Mouse (Mus musculus): ENCODE results near the gene Mapk8ip3.
A peak's percentile ranks its signal among the peaks of the same experiment; 100 is the strongest.

The Mapk8ip3 gene

DNA sequence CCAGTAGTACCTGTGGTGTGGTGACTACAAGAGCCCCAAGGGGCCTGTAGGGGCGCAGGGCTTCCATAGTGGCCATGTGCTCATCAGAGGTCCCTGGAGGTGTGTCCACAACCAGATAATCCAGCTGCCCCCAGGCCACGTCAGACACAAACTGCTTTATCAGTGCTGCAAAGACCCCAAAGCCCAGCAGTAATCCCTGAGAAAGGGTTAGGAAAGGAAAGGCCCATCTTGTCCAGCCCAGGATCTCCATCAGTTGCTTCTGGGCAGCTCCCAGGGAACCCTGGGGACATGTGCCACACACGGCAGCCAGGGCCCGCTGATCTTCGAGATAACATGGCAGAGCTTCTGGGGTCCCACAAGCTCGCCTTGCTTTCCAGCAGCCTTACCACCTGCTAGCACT, 52.4 kb downstream of the Mapk8ip3 start:
- DNase-seq: no peak

- DNase-seq: no peak
Observed at GRCm38 (mm10) chr17:24881738-24882440, 54.9 kb downstream of the Mapk8ip3 start.

GRCm38 (mm10) chr17:24878531-24878930, 58.2 kb downstream of the Mapk8ip3 start:
- DNase-seq: no peak

DNA sequence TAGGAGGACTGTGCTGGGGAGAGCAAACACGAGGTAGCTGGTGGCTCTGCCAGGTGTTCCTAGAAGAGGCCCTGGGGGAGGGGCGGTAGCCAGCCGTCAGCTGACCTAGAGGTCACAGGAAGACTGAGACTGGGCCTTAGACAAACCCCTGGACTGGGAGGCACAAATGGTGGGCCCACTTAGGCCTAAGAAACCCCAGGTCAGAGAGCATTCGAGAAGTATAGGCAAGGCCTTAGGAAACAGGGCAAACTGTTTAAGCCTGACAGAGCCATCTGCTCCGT, 58.7 kb downstream of the Mapk8ip3 start:
- DNase-seq: peak; percentile 45

DNA sequence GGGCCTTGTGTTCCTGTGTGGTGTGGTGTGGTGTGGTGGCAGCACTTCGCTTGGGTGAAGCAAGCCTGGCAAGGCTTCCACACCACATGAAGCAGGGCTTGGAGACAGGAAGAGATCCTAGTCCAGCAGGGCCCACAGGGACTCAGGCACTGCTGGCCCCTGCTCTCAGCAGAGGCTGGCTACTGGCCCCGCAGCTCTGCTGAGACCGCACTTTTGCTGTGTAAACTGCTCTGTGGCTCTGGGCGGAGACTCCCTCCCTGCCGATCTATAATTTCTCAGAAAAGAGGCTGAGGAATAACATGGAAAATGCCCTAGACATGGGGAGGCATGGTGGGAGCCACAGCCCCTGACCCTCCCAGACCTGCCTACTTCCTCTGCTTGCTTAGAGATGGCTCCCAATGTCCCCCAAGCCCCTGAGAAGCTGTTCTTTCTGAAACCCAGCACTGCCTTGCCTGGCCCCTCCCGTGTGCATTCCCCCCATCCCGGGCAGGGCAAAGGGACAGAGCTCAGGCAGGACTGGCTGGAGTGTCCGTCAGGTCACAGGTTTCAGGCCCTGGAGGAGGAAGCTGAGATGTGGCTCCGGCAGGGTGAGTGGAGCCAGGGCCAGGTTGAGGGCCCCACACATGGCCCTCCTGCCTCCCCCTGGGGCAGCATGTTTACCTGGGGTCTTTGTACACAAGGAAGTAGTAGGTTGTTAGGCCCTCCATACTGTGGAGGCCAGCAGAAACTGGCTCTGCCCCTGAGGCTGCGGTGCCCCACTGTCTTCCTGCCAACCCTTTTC, 59.3 kb downstream of the Mapk8ip3 start:
- DNase-seq: no peak

DNA sequence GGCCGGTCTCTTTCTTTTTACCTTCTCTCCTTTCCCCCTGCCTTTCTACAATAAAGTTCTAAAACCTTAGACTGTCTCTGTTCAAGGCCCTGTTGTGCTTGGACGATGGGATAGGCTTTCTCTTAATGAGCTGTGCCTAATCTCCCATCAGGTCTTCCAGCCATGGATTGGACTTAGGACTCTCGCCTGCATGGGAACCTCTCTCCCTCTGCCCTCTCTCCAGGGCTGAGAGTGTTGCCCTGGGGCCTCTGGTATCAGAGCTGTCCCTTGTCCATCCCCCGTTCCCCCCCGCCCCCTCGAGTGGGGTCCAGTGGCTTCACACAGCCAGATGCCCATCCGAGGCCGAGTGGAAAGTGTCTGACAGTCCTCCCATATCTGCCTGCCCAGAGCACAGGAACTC, 61.8 kb downstream of the Mapk8ip3 start:
- no peak for DNase-seq

GRCm38 (mm10) chr17:24874405-24874745, 62.4 kb downstream of the Mapk8ip3 start:
- no peak for DNase-seq

GRCm38 (mm10) chr17:24873695-24874404, 62.9 kb downstream of the Mapk8ip3 start:
- no peak for DNase-seq

DNA sequence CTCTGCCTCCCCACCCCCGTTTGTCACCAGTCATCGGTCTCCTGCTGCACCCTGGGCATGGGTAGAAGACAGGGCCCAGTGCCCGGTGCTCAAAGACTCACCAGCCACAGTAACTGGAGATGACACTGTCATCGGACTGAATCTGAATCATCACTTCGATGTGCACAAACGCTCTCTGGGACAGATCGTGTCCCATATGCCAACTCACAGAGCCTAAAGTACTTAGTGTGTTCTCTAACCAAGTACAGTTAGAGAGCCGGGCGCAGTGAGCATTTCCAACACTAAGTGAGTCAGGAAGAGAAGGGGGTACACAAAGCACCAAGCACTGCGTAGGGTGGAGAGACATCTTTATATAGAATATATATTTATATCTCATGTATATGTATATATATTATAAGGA, 68.9 kb downstream of the Mapk8ip3 start:
- no peak for DNase-seq

- DNase-seq: no peak
Observed at GRCm38 (mm10) chr17:24865776-24866175, 71.0 kb downstream of the Mapk8ip3 start, which contains the start of gene Igfals. Gene Igfals, plus strand, starts transcription at chr17:24865997.

DNA sequence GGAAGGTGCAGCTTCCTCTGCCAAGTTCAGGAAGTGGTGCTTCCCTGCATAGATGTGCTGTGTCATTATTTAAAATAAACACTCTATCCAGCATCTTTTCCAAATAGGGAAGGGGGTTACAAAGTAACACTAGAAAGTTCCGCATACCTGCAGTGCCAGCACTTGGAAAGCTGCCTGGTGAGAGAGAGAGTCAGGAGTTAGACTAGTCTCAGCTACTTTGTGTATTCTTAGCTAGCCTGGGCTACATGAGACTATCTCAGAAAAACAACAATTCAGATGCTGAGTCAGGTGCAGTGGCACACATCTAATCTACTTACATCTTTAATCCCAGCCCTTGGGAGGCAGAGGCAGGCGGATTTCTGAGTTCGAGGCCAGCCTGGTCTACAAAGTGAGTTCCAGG, 75.0 kb downstream of the Mapk8ip3 start:
- no peak for DNase-seq

- peak; percentile 60 for DNase-seq
Observed at GRCm38 (mm10) chr17:24860076-24860475, 76.7 kb downstream of the Mapk8ip3 start.

DNA sequence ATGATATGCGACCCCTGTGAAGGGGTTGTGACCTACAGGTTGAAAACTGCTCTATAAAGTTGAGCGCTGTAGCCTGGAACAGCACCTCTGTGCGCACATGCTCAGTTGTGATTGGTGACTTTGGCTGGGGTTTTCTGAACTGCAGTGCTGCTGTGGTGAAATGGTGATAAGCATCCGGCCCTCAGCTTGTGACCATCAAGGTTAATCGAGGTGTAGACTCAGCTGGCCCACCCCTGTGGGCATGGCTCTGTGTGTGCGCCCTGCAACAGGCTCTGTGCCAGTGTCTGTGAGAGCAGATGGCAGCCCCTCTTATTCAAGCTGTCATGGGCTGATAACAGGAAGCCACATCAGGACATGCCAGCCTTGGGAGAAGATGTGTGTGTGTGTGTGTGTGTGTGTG, 77.8 kb downstream of the Mapk8ip3 start:
- peak; percentile 85 for DNase-seq

DNA sequence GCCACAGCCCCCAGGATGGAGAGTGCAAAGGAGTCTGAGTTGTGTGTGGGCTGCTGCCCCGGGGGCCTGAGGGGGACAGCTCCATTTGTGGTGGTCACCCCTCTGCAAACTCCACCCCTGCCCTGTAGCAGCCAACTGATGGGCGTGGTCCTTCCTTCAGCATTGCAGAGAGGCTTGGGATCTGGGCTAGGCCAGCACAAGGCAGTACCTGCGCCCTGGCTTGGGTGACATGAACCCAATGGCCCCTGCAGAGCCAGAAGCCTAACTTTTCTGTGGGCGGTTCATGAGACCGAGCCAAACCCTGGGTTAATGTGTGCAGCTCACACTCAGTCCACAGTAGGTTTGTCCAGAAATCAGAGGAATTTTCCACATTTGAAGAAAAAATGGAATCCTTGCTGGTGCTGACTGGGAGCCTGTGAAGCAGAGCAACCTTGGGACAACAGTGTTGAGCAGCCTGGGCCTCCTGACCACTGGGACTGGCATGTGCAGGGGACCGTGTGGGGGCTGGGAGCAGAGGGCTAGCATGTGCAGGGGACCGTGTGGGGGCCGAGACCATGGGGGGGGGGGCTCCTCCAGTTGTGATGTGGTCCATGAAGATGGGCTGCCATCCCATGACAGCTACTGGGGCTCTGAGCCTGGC, 78.8 kb downstream of the Mapk8ip3 start:
- peak; percentile 63 for DNase-seq

- no peak for DNase-seq
Observed at GRCm38 (mm10) chr17:24856589-24856988, 80.2 kb downstream of the Mapk8ip3 start.

DNA sequence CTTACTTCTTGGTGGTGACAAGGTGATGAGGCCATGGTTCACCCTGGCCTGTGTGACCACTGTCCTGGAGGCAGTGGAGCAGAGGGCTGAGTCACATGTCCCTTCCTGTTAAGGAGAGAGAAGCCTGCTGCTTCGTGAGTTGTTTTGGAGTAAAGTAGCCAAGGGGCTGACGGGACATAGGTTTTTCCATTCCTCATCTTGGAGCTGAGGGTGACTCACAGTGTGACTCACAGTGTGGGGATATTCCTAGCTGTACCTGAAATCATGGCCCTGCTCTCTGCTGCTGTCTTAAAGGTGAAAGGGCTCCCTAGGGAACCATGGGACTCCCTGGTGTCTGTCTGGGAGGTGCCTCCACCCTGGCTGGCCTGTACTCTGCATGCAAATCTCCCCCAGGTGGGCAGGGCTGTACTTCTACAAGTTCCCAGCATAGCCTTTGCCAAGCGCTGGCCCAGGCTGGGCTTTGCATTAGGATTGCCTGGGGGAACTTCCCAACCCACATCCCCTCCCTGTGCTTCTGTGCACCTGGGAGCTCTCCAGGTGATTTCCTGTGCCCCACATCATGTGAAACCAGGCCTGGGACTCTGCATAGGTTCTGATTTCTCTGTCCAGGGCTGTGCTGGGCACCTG, 80.8 kb downstream of the Mapk8ip3 start:
- no peak for DNase-seq

DNA sequence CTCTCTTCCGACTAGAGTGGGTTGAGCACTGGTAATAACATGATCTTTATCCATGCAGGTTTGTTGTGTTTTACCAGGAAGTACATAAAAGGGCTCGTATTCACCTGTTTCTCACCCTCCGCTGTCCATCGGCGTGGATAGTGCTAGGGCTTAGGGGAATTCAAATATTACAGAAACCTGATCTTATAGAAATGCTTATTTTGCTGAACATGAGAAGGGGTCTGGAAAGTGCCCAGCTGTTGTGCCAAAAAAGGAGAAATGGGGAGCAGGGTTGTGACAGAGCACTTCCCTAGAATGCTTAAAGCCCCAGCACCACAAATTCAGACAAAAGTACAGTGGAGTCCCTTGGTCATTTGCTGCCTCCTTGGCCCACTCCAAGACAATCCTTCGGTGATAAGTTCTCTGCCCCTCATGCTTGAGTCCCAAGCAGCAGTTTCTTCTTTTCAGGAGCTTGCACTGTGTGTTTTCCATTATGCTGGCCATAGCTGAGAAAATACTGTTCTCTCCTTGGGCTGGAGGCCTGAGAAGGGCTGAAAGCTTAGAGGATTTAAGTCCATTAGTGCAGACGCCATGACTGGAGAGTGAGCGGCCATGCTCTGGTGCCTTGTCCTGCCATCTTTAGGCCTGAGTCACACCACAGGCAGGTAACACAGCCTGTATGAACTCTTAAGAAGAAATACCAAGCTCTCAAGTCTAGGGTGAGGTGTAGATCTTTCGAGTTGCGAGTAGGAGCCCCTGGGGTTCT, 85.2 kb downstream of the Mapk8ip3 start:
- no peak for DNase-seq

GRCm38 (mm10) chr17:24850773-24851127, 86.0 kb downstream of the Mapk8ip3 start:
- DNase-seq: no peak

DNA sequence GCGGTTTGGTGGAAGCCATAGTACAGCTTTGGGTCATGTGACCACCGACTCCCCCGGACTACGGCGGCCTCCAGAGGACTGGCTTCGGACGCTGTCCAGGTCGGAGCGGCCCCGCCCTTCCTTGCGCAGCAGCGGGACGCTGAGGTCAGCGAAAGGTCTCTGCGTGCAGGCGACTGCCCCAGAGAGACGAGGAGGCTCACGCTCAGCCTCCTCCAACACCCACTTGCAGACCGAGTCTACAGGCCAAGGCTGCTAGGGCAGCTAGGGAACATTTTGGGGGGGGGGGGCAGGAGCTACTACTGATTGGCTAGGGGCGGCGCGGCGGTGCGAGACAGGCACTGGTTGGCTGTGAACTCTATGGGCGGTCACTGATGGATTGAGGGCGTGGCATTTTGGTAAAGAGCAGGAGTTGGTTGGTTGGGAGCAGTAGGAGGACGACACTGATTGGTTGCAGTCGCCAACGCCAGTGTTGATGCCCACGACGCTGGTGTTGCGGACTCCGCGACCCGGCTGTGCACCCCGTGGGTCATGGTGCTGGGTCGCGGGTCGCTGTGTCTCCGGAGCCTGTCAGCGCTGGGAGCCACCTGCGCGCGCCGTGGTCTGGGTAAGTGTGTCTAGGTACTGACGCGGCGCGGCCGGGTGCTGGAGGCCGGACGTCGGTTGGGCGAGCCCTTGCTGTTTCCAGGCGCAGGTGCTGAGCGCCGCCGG, 86.6 kb downstream of the Mapk8ip3 start, which contains the start of gene Fahd1:
Gene Fahd1 (minus strand): TSS at position 300 of the 708 bp plus-strand sequence.
- peak; percentile 98 for DNase-seq

DNA sequence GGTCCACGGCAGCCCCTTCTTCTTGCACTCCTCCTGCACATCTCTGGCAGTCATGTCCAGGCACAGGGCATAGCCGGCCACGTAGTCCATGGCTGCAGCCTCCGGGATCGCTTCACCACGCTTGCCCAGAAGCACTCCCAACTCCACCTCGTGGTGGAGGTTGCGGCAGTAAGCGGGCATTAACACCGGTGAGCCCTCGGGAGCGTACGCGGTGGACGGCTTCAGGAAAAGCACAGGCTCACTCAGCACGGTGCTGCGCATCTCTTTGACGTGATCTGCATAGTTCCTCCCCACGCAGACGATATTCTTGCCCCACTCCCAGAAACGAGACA, 87.1 kb downstream of the Mapk8ip3 start:
- no peak for DNase-seq

- peak; percentile 77 for DNase-seq
Observed at GRCm38 (mm10) chr17:24848600-24849031, 88.2 kb downstream of the Mapk8ip3 start.

- no peak for DNase-seq
Observed at GRCm38 (mm10) chr17:24847386-24847785, 89.4 kb downstream of the Mapk8ip3 start.

Measured in liver (tissue).